Mouse (Mus musculus): ENCODE results near the gene Ubr1.
"Not testable (repeated sequence)": the region's sequence is repeated elsewhere in the genome, so short reads cannot be mapped to it uniquely, and the experiment has no call there.

The Ubr1 gene

DNA sequence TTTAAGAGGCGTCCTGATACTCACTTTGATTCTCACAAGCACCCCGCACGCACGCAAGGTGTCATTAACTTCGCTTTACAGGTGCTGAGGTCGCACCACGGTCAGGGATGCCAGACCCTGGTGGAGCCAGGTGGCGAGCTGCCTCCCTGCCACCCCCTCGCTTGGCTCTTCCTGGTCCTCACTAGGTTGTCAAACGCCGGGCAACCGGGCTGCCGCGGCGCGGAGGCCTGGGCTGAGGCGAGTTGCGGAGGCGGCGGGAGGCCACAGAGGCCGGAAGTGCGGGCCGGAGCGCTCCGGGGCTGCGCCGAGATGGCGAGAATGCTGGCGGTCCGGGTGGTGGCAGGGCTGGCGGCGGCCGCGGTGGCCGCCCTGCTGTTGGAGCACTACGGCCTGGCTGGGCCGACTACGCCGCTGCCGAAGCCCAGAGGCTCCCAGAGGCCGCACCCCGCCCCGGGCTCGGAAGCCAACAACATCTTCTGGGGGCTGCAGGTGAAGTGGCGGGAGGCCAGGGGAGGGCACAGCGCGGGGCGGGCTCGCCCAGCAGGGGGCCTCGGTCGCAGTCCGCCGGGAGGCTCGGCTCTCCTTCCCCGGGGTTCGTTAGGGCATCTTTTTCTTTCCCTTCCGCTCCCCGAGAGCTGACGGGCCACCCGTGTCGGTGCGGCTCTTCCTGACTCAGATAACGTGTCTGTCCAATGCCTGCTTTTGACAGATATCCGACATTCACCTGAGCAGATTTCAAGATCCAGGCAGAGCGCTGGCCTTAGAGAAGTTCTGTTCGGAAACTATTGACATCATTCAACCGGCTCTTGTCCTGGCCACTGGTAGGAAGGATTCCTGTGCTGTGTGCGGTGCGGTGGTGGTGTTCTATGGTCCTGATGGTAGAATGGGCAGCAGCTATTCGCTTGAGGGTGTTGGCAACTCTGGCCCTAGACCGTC, 6.7 kb upstream of the Ubr1 start, which contains the start of gene Tmem62:
TSS of gene Tmem62 (plus strand) at position 28 of the 936 bp plus-strand sequence.
- intact Hi-C loops (cut with DNase I) = no loop called here

DNA sequence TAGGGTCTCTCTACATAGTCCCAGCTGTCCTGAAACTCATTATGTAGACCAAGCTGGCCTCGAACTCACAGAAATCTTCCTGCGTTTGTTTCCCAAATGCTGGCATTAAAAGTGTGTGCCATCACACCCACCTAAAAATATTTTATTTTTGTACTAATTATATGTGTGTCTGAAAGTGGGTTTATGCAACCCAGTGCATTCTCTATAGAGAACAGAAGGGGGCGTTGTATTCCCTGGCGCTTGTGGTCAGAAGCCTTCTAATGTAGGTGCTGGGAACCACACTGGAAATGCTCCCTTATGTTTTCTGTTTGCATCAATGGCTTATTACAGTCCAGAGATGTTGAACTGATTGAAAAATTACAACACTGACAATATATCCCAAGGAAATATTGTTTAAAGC, 5.8 kb upstream of the Ubr1 start:
- intact Hi-C loops (cut with DNase I) = no loop called here

DNA sequence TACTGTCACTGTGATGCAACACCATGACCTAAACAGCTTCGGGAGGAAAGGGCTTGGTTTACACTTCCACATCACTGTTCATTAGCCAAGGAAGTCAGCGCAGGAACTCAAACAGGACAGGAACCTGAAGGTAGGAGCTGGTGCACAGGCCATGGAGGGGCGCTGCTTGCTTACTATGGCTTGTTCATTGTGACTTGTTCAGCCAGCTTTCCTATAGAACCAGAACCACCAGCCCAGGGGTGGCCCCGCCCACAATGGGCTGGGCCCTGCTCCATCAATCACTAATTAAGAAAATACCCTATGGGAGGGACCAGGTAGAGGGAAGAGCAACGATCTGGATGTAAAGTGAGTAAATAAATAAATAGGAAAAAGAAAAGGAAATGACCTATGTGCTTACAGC, 2.4 kb upstream of the Ubr1 start:
- intact Hi-C loops (cut with DNase I) = no loop called here

DNA sequence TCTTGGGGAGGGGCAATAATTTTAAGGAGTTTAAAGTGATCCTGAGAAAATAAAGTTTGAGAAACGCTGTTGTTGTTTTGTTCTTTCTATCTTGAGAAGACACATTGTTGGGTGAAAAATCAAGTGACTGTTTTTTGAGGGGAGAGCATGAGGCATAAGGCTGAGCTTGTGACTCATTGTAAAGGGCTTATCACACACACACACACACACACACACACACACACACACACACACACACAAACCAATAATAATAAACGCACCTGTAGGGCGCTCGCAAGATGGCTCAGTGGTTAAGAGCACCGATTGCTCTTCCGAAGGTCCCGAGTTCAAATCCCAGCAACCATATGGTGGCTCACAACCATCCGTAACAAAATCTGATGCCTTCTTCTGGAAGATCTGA, 1.7 kb upstream of the Ubr1 start:
- intact Hi-C loops (cut with DNase I) = not testable (repeated sequence)

DNA sequence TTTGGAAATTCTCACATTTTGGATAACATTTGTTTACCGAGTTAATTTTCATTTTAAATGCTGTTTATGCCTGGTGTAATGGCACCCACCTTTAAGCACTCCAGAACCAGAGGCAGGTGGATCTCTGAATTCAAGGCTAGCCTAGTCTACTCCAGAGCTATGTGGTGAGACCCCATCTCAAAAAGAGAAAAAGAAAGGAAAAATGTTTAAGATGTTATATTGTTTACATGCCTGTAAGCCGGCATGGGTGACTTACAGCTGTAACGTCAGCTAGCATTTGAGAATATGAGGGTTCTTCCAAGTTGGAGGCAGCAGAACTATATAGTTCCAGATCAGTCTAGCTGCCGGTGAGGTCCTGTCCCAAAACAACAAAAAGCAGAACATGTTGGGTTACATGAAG, 1.3 kb upstream of the Ubr1 start:
- intact Hi-C loops (cut with DNase I) = no loop called here

DNA sequence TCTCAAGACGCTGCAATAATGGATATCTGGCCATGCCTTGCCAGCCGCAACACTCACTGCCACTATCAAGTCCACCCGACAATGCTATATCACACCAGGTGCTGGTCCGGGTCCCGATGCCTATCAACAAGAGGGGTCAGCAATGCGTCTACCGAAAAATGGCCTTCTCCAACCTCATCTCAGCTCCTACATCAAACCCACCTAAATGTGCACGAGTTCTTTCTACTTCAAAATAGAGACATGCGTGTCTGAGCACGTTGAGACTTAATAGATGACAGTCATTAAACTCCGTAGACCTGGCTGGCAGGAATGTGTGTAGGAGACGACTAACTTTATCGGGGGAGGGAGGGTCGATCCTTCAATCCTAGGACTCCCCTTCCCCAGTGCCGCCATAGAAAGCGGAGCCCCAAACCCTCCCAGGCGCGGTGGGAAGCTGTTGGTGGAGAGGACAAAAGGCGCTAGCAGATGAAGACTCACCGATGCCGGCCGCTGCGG, 423 bp downstream of the Ubr1 start:
- intact Hi-C loops (cut with DNase I) = no loop called here

DNA sequence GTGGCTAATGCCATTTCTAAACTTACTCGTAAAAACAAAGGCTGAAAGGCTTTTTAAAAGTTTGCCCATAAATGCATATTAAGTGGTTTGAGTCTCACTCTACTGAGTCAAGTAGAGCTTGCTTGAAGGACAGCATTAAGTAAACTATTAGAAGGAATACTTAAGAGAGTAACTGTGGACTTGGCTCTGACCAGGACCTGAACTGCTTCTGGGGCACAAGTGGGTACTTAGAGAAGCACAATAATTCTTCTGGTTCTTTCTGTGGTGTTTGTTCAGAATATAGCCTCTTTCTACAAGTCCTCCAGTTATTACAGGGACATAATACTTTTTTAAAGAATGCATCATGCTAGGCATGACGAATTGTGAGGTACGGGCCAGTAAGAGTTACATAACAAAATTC, 5.0 kb downstream of the Ubr1 start:
- intact Hi-C loops (cut with DNase I) = no loop called here

DNA sequence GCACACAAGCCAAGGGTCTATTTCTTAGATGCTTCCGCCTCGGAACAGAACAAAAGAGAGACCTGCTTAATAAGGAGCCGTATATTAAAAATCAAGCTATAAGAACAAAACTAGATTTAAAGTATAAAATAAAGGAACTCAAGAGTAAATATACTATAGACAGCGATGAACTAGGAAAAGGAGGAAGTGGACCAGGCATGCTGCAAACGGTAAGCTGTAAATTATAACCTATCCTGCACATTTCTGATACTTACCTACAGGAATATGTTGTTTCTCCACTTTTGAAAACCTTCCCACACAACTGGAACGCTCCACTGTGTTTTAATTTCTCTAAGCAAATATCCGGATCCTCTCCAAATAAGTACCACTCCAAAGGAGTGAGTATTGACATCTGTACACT, 7.4 kb downstream of the Ubr1 start:
- intact Hi-C loops (cut with DNase I) = no loop called here

DNA sequence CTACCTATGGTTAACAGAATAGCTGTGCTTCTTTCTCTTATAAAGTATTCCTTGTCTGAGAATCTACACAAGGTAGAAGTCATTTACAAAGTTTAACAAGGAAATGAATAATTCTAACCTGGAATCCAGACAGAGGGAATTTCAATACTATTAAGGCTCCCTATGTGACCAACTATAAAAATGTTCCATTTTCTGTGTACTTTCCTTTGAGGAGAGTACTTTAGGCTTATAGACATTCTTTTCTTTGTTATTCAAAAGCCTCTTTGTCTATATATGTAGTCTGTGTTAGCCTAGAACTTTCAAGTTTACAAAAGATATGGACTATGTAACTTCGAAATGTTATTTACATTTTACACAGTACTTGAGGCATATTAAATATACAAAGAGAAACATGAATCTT, 10.3 kb downstream of the Ubr1 start:
- intact Hi-C loops (cut with DNase I) = no loop called here

DNA sequence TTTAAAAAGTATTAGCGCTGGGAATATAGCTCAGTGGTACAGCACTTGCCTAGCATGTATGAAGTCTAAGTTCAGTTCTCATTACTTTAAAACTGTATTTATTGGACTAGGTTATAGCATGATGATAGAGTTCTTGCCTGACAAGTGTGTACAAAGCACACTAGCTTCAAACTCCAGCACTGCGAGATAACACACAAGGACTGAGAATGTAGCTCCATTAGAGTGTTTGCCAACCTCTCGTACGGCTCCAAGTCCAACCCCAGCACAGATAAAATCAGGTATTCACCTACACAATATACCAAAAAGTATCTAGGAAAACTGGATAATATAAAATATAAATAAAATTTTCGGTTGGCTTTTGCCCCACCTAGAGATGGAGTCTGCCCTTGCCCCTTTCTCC, 10.7 kb downstream of the Ubr1 start:
- intact Hi-C loops (cut with DNase I) = no loop called here

DNA sequence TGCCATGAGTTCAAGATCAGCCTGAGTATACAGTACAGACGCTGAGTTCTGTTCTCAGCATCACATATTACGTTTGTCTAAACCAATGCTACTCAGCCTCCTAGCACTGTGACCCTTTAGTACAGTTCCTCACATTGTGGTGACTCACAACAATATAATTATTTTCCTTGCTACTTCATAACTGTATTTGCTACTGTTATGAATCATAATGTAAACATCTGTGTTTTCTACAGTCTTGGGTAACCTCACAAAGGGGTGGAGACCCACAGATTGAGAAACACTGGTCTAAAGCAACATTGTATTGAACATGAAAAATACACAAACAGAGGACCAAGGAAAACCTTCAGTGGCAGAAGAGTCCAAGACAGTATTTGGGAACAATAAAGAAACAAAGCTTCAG, 11.2 kb downstream of the Ubr1 start:
- intact Hi-C loops (cut with DNase I) = no loop called here

DNA sequence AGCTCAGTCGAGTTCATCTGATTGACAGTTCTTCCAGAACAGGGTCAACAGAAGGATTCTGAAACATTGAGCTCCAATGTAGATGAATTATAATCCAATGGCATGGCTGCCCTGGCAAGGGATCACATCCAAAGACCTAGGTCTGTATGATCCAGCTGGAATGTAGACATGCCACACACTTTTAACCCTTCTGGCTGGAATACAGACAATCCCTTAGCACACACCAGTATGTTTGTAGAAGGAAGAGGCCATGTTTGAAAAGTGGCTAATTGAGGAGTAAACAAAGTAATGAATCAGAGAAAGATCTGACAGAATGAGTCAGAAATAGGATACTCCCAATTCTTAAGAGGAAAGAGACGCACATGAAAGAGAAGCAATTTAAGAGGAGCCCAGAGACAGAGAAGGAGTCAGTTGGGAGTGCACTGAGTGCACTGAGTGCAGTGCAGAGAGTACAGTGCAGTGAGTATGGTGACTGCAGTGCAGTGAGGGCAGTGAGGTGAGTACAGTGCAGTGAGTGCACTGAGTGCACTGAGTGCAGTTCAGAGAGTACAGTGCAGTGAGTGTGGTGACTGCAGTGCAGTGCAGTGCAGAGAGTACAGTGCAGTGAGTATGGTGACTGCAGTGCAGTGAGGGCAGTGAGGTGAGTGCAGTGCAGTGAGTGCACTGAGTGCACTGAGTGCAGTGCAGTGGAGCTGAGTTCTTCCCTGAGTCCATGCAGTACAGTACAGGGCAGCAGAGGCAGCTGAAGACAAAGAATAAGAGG, 18.2 kb downstream of the Ubr1 start:
- intact Hi-C loops (cut with DNase I) = no loop called here

DNA sequence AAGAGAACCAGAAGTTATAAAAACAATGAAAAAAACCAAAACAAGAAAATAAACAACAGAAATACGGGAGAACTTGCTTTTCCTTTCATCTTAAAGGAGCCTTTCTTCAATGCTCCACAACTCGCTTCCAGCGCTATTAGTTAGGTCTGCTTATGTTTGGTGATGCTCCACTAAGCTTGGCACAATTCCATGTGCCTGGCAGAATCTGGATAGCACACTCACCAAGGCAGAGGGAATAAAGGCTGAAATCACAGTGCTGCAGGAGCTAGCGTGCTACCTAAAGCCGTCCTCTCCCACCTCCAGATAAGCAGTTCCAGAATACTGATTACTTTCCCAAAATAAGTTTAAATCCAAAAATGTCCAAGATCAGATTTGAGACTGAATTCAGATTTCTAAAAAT, 19.3 kb downstream of the Ubr1 start:
- intact Hi-C loops (cut with DNase I) = no loop called here

DNA sequence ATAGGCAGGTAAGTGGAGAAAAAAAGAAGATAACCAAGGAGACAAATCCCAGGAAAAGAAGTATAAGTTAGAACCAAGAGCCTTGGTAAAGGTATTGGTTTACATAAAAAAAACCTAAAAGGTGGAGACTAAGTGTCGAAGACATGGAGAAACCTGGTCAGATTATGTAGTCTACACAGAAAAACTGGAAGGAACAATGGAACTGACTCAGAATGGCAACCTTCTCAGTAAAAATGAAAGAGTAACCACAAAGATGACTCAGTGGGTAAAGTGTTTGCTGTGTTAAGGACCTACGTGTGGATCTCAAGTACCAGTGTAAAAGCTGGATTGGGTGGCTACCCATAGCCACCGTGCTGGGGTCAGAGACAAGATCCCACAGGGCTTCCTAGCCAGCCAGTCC, 37.5 kb downstream of the Ubr1 start:
- intact Hi-C loops (cut with DNase I) = no loop called here

DNA sequence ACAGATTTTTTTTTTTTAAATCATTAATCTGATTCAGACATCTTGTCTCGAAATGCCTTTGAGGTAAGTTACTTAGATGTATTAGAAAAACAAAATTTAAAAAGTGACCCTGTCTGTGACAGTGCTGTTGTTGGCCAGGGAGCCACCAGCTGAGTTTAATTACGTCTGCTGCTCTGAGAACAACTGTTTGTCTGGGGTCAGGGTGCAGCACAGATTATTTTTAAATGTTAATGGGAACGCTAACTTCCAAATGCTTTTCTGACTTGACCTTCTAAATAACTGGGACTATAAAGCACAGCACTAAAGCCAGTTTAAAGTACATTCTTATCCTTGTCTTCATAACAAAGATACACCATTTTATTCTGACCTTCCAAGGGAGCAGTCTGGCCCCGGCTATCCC, 61.0 kb downstream of the Ubr1 start:
- intact Hi-C loops (cut with DNase I) = no loop called here

DNA sequence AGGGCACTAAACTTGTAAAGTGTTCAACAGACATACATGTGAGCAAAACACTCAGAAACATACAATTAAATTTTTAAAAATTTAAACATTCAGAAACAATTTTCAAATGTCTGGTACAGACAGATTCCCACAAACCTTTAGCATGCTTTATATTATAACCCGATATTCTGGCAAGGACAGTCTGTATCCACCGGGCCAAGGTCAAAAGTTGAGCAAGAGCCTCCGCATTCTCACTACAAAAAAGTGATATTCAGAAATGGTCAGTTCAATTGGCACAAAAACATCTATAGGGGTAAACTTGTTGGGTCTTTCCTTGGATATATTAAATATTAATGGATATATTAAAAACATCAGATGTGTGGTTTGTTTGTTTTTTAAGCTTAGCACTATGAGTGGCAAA, 74.2 kb downstream of the Ubr1 start:
- intact Hi-C loops (cut with DNase I) = no loop called here

DNA sequence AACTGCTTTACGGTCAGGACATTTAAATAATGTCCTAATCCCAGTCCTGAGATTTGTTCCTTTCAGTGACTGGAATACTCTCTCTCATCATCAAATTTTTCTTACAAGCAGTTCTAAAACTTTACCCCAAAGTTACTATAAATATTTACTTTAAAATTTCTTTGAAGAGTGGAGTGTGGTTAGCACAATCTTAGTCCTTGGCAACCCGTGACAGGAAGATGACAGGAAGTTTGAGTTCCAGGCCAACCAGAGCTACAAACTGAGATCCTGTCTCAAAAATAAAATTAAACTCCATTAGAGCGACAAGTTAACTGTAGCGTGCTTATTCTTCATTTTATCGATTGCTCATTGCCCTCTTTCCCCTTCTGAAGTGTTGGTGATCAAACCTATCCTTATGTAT, 82.9 kb downstream of the Ubr1 start:
- intact Hi-C loops (cut with DNase I) = no loop called here

DNA sequence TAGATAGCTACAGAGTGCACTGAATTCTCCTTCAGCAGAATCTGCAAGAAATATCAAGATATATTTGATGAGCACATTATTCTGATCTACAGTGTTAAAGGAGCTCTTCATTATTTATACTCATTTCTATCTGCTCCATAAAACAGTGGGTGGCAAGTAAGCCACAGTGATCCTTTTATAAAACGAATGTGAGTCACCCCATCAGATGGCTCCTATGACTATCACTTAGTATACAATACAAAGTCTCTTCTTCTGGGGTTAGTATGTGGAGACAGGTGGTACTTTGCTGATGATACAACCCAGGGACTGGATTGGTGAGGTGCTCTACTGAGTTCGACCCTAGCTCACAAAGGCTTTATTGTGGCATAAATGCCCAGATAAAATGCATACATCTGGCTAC, 97.3 kb downstream of the Ubr1 start:
- intact Hi-C loops (cut with DNase I) = no loop called here

DNA sequence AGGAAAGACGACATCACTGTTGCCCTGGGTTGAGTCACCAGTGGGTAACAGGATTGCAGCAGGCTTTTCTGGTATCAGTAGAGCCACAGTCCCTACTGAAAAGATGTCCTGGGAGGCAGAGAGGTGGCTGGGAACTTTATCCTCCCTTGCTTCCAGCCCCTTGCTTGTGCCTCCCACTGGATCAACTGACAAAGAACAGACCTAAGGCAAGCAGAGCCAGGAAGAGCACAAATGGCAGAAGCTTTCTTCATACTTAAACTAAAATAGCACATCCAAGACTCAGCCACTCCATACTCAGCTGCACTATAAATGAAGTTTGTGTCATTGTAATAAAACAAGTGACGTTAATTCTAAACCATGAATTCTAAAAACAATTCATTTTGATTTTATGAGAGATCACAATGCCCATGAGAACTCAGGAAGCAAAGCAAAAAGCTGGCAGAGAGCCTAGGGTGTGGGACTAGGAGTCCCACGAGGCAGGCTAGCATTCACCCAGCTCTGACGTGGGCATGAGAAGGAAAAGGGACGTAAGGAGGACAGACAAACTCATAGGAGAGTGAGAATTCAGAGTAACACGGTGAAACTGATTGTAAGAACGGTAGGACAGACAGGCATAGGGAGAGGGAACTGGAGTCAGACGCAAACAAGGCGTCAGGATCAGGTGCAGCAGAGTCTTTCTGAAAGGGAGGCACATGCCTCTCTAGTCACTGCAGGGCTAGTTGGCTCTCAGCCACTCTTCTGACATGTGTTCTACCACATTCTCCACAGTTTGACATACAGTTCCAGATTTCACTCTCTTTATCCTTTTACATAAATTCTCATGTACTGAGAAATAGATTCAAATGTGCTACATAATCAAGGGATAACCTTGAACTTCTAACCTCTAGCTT, 98.8 kb downstream of the Ubr1 start:
- intact Hi-C loops (cut with DNase I) = no loop called here

DNA sequence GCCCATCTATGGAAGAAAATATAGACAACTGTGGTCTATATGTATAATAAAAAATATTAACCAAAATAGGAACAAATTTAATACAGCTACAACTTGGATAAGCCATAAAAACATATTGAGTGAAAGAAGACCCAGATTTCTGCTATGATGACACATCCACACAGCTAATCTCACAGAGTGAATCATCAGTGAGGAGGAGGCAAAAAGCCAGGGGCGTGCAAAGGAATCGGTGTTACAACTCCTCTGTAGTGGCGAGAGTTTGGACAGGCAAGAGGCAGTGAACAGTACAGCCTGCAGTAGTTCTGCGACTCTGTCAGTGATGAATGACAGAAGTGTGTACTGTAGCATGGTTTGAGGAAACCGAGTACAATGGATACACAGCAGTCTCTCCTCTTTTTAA, 103.2 kb downstream of the Ubr1 start:
- intact Hi-C loops (cut with DNase I) = loop anchor here (5.0 kb wide), 1 partner anchor 395 kb away; no protein-coding TSS in a partner anchor

DNA sequence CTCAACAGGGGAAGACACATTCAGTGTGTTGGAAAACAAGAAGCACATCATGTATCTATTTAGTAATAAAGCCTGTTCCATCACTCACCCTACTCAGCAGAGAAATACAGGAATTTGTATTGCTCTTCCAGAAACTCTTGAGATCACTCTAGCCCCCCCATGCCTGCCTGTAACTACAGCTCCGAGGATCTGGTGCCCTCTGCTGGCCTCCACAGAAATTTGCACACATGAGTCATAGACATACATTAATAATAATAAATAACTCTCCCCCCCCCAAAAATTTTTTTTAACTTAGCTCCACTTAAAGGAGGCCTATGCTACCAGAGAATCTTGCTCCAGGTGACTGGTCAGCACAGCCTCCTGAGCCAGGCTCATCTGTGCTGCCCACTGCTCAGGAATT, 104.0 kb downstream of the Ubr1 start:
- intact Hi-C loops (cut with DNase I) = loop anchor here (5.0 kb wide), 1 partner anchor 394 kb away; no protein-coding TSS in a partner anchor
